Mouse (Mus musculus) embryonic fibroblast, embryonic 13.5 days (primary cell): ENCODE measurements around the gene Spred3. TPM values are rescaled to one million over a fixed set of nuclear protein-coding genes. Genes with fewer than 3 reads are reported as not detected.
A peak's percentile ranks its signal among the peaks of the same experiment; 100 is the strongest.

Experiments
- H3K27ac ChIP-seq: 2 replicates; pipeline ENCODE4 v1.5.1; 2012; ENCODE audit warnings: low read length, control low read depth, inconsistent platforms; ENCODE audit not compliant: insufficient read depth
- H3K4me1 ChIP-seq: 2 replicates; pipeline ENCODE4 v1.6.1; 2011; ENCODE audit warnings: low read length; ENCODE audit not compliant: control insufficient read depth, insufficient read depth
- H3K4me3 ChIP-seq: 2 replicates; pipeline ENCODE4 v1.5.1; 2011; ENCODE audit warnings: mild to moderate bottlenecking, control low read depth, low read length; ENCODE audit not compliant: insufficient read depth
- CTCF ChIP-seq: IDR thresholded peaks from 2 replicates; pipeline ENCODE4 v1.5.1; 2011; ENCODE audit warnings: mild to moderate bottlenecking, control low read depth, low read length, moderate library complexity, borderline replicate concordance; ENCODE audit not compliant: insufficient read depth
- POLR2A ChIP-seq: IDR thresholded peaks from 2 replicates; pipeline ENCODE4 v1.6.1; 2011; ENCODE audit warnings: low read depth, mild to moderate bottlenecking, control low read depth, low read length, moderate library complexity
- polyA plus RNA-seq: library from polyadenylated mRNA; stranded (reverse); fragments of >200 nt; gene quantifications from 2 replicates; pipeline ENCODE4 v1.2.4, GENCODE M21; 2011; ENCODE audit warnings: low read depth; ENCODE audit not compliant: missing spikeins, insufficient read length

The Spred3 gene
- polyA plus RNA-seq, 1 experiment, result 31.2 TPM

- TF ChIP-seq CTCF (no peak), POLR2A (no peak)
- no peak overlapping the region for H3K27ac ChIP-seq
- peaks cover 8% of the 10 kb centered on the region; the same call in 1 of the 2 replicates for H3K4me1 ChIP-seq
- H3K4me3 ChIP-seq, result no peak overlapping the region
Observed at GRCm38 (mm10) chr7:29180854-29181236, 10.6 kb upstream of the Spred3 start.

- H3K4me3 ChIP-seq, result peak within 1 kb of the TSS; percentile 99
- peaks cover 8% of the 10 kb centered on the region; the same call in 1 of the 2 replicates for H3K4me1 ChIP-seq
- TF ChIP-seq POLR2A (peak; percentile 94), CTCF (peak; percentile 31; the same call in 1 of the 2 replicates)
- peak within 1 kb of the TSS; percentile 87 for H3K27ac ChIP-seq
Observed at GRCm38 (mm10) chr7:29180077-29180853, 10.1 kb upstream of the Spred3 start, which contains the start of gene Psmd8. Gene Psmd8, minus strand, starts transcription at chr7:29180701.

GRCm38 (mm10) chr7:29179323-29179722, 9.1 kb upstream of the Spred3 start:
- peaks cover 8% of the 10 kb centered on the region; the same call in 1 of the 2 replicates for H3K4me1 ChIP-seq
- peak overlapping the region; percentile 87 for H3K27ac ChIP-seq
- peak overlapping the region; percentile 99 for H3K4me3 ChIP-seq
- peak; percentile 58; the same call in 1 of the 2 replicates for TF ChIP-seq POLR2A
- no peak for TF ChIP-seq CTCF

GRCm38 (mm10) chr7:29178106-29178505, 7.9 kb upstream of the Spred3 start:
- TF ChIP-seq POLR2A (no peak), CTCF (no peak)
- H3K27ac ChIP-seq, result no peak overlapping the region
- H3K4me1 ChIP-seq, result peaks cover 8% of the 10 kb centered on the region; the same call in 1 of the 2 replicates
- H3K4me3 ChIP-seq, result peak overlapping the region; percentile 99

- H3K4me3 ChIP-seq, result no peak overlapping the region
Observed at GRCm38 (mm10) chr7:29172390-29173016, 2.3 kb upstream of the Spred3 start.

GRCm38 (mm10) chr7:29171562-29172097, 1.4 kb upstream of the Spred3 start:
- no peak for TF ChIP-seq CTCF
- TF ChIP-seq POLR2A, result no peak
- H3K4me1 ChIP-seq, result peaks cover 9% of the 10 kb centered on the region
- H3K27ac ChIP-seq, result peak overlapping the region; percentile 48; the same call in 1 of the 2 replicates
- 0 out of 2 replicates have a peak overlapping the region, but pooled peaks have one; percentile 53 for H3K4me3 ChIP-seq

More at GRCm38 (mm10) chr7:29172390-29173016, 2.3 kb upstream of the Spred3 start:
- no peak for TF ChIP-seq CTCF
- TF ChIP-seq POLR2A, result no peak
- H3K4me1 ChIP-seq, result peaks cover 3% of the 10 kb centered on the region
- H3K27ac ChIP-seq, result no peak overlapping the region

GRCm38 (mm10) chr7:29170755-29171561, 747 bp upstream of the Spred3 start:
- Histone ChIP-seq H3K4me3 (peak overlapping the region; percentile 53), H3K27ac (peak overlapping the region; percentile 48), H3K4me1 (peaks cover 9% of the 10 kb centered on the region)
- TF ChIP-seq POLR2A (no peak), CTCF (no peak)

- peak overlapping the region; percentile 84 for H3K4me3 ChIP-seq
- peak overlapping the region; percentile 80 for H3K27ac ChIP-seq
- TF ChIP-seq POLR2A, result no peak
- TF ChIP-seq CTCF, result no peak
- H3K4me1 ChIP-seq, result peaks cover 9% of the 10 kb centered on the region
Observed at GRCm38 (mm10) chr7:29169231-29170065, 763 bp downstream of the Spred3 start.
